Mouse (Mus musculus) embryonic facial prominence, embryonic 15.5 days (tissue): ENCODE measurements around the gene Fbxl20. TPM values are rescaled to one million over a fixed set of nuclear protein-coding genes. Genes with fewer than 3 reads are reported as not detected.

ENCODE experiments used
- ATAC-seq: fragments of 200-750 bp; cut with Nextera tagmentation; 2 replicates; pipeline ENCODE4 v1.8.0; 2017; ENCODE audit warnings: low read depth, moderate TSS enrichment; ENCODE audit not compliant: insufficient number of reproducible peaks, low FRiP score, low TSS enrichment
- H3K27ac ChIP-seq: fragments of 300-500 bp; sonication (generic); replicated peaks from 2 replicates; pipeline ENCODE4 v1.5.1; 2015; ENCODE audit warnings: mild to moderate bottlenecking, inconsistent platforms
- H3K27me3 ChIP-seq: fragments of 300-500 bp; sonication (generic); 2 replicates; pipeline ENCODE4 v1.6.1; 2015; ENCODE audit warnings: inconsistent platforms
- H3K36me3 ChIP-seq: fragments of 300-500 bp; sonication (generic); 2 replicates; pipeline ENCODE4 v1.6.1; 2015; ENCODE audit warnings: mild to moderate bottlenecking, inconsistent platforms
- H3K4me1 ChIP-seq: fragments of 300-500 bp; sonication (generic); 2 replicates; pipeline ENCODE4 v1.6.1; 2015; ENCODE audit warnings: inconsistent platforms
- H3K4me2 ChIP-seq: fragments of 300-500 bp; sonication (generic); replicated peaks from 2 replicates; pipeline ENCODE4 v1.6.1; 2015; ENCODE audit warnings: mild to moderate bottlenecking, inconsistent platforms
- H3K4me3 ChIP-seq: fragments of 300-500 bp; sonication (generic); replicated peaks from 2 replicates; pipeline ENCODE4 v1.5.1; 2015; ENCODE audit warnings: mild to moderate bottlenecking, inconsistent platforms
- H3K9ac ChIP-seq: fragments of 300-500 bp; sonication (generic); 2 replicates; pipeline ENCODE4 v1.6.1; 2015; ENCODE audit warnings: inconsistent platforms
- H3K9me3 ChIP-seq: fragments of 300-500 bp; sonication (generic); replicated peaks from 2 replicates; pipeline ENCODE4 v1.6.1; 2016; ENCODE audit warnings: inconsistent platforms
- WGBS: fragments of 180-500 bp; shearing (Covaris S2); methylation state at CpG from one replicate; pipeline ENCODE4 v1.1.7; 2015; 5-methylcytosine and 5-hydroxymethylcytosine counted together
- polyA plus RNA-seq: library from polyadenylated mRNA; unstranded; fragments of >200 nt; fragmentation: Nextera tagmentation; extraction: Ambion mirVana; gene quantifications from 2 replicates; pipeline ENCODE4 v1.2.1, GENCODE M21; 2015

Gene Fbxl20
- polyA plus RNA-seq, 1 experiment from 2014 or later, result 24.0 TPM

DNA sequence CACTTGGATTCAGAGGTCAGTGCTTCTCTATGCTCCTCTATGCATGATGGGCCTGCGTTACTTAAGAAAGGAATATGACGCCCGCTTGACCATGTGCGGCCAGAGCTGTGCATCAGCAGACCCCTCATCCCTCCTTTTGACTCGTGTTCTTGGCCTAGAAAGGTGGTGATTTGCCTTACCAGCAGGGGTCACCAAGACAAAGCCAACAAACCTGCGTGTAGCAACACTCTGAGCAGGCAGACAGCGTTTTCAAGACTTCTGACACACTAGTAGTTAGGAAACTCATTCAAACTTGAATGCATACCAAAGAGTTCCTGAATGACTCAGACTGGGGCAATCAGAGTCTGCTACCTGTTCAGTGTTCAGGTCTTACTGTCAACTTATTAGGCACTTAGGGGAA lies 63.6 kb downstream of the Fbxl20 start:
- peaks cover 43% of the 10 kb centered on the region for H3K36me3 ChIP-seq
- ATAC-seq, result no peak
- no peaks in the 10 kb centered on the region for H3K27me3 ChIP-seq
- no peak overlapping the region for H3K4me3 ChIP-seq
- WGBS, result 76% methylated on average over 7 of the region's 7 CpGs
- H3K4me2 ChIP-seq, result no peak overlapping the region
- no peak overlapping the region for H3K27ac ChIP-seq
- H3K9me3 ChIP-seq, result no peaks in the 10 kb centered on the region
- no peak overlapping the region for H3K9ac ChIP-seq
- H3K4me1 ChIP-seq, result peaks cover 5% of the 10 kb centered on the region; the same call in 1 of the 2 replicates

DNA sequence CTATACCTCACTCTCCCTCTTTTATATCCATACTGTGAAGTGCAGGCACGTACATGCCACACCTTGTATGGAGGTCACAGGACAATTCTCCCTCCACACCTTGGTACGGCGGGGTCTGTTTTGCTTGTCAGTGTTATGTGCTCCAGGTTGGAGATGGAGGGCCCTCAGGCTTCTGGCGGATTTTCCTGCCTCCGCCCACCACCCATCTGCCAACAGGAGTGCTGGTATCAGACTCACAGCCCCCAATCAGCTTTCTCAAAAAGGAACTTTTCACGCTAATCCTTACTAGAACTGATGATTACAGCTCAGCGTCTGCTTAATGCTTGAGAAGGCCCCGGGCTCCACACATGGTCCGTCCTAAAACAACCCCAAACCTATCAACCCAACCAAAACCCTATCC lies 64.1 kb downstream of the Fbxl20 start:
- ATAC-seq, result no peak
- H3K4me2 ChIP-seq, result no peak overlapping the region
- H3K27ac ChIP-seq, result no peak overlapping the region
- H3K27me3 ChIP-seq, result no peaks in the 10 kb centered on the region
- peaks cover 5% of the 10 kb centered on the region; the same call in 1 of the 2 replicates for H3K4me1 ChIP-seq
- 85% methylated on average over 9 of the region's 9 CpGs for WGBS
- H3K36me3 ChIP-seq, result peaks cover 39% of the 10 kb centered on the region
- H3K9me3 ChIP-seq, result no peaks in the 10 kb centered on the region
- no peak overlapping the region for H3K9ac ChIP-seq
- no peak overlapping the region for H3K4me3 ChIP-seq

DNA sequence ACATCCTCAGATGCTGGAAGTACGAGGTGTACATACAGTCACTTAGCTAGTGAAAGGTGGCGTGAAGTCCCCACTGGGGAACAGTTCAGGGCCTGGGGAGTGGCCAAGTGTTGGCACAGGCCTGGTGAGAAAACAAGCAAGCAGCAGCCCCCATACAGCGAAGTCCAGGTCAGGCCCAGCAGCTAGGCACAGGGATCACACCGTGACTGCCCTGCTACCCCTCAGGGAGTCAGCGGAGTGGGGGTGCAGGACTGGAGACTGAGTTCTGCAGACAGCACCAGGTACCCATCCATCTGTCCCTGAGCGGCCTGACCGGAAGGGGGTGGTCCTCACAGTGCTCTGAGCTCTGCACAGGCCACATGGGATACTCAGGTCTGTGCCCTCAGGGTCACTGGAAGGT lies 67.5 kb downstream of the Fbxl20 start:
- Histone ChIP-seq H3K4me1 (no peaks in the 10 kb centered on the region), H3K9ac (no peak overlapping the region), H3K27ac (no peak overlapping the region), H3K4me2 (no peak overlapping the region), H3K27me3 (no peaks in the 10 kb centered on the region), H3K4me3 (no peak overlapping the region), H3K36me3 (peaks cover 15% of the 10 kb centered on the region), H3K9me3 (no peaks in the 10 kb centered on the region)
- ATAC-seq, result no peak
- WGBS, result 88% methylated on average over 7 of the region's 7 CpGs

DNA sequence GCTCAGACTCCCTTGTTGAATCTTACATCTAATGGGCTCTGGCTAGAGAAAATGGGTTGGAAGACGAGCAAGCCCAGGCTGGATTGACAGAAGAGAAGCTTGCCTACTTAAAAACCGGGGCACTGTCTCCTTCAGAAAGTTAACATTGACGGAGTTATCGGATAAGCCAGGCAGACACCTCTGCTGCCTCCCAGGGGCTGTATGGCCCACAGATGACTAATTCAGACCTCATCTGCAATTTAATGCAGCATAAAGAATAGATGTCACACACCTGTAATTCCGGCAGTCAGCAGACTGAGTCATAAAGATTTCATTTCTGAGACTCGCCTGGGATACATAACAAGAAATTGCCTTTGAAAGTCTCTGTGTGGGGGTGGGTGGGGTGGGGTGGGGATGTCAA lies 69.8 kb downstream of the Fbxl20 start:
- Histone ChIP-seq H3K27me3 (no peaks in the 10 kb centered on the region), H3K27ac (no peak overlapping the region), H3K36me3 (peaks cover 9% of the 10 kb centered on the region), H3K4me2 (no peak overlapping the region), H3K9me3 (no peaks in the 10 kb centered on the region), H3K4me1 (peaks cover 2% of the 10 kb centered on the region; the same call in 1 of the 2 replicates), H3K9ac (no peak overlapping the region), H3K4me3 (no peak overlapping the region)
- 64% methylated on average over 6 of the region's 6 CpGs for WGBS
- ATAC-seq, result no peak

DNA sequence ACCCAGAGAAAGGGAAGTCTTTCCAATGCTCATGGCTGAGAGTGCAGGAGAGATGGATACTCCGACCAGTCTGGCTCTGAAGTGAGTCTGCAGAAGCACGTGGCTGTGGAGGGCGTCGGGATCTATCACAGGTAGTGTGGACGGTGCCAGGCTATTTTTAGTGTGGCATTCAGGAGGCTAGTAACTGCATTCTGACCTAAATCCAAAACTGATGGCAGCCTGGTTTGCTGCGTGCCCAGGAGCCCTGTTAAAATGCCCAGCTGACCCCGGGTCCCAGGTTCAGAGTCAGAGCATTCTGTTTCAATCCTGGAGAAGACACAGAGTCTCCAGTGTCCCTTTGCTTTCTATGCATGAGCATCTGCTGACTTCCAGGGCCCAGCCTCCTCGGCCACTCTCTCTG lies 73.1 kb downstream of the Fbxl20 start:
- Histone ChIP-seq H3K4me3 (no peak overlapping the region), H3K27ac (no peak overlapping the region), H3K4me2 (no peak overlapping the region), H3K27me3 (no peaks in the 10 kb centered on the region), H3K36me3 (no peaks in the 10 kb centered on the region), H3K9me3 (no peaks in the 10 kb centered on the region), H3K9ac (no peak overlapping the region), H3K4me1 (peaks cover 6% of the 10 kb centered on the region; the same call in 1 of the 2 replicates)
- no peak for ATAC-seq
- 75% methylated on average over 8 of the region's 8 CpGs for WGBS

DNA sequence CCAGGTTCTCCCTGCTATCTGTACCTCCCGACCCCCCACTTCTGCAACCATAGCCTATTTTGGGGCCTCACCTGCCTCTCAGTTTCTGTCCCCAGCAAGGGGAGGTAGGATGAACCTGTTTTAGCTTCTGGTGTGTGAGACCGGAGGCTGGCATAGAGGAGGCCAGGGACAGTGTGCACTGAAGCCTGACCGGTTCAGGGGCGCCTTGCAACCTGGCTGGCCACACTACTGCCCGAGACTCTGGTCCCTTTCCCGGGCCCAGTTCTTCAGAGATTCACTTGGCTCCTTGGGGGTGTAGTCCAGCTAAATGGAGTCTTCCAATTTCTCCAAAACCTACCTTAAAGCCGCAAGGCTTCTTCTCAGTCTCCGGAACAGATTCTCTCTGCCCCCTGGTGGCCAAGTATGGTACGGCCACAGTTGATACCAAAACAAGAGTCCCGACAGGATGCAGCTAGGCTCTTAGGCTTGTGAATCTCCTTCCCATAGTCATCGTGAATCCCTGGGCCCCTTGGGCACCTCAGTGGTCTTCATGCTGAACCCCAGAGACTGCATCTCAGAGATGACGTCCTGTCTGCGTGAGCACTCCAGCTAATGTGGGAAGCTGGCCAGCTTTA lies 74.9 kb downstream of the Fbxl20 start:
- no peak overlapping the region for H3K4me3 ChIP-seq
- H3K9me3 ChIP-seq, result no peaks in the 10 kb centered on the region
- H3K9ac ChIP-seq, result no peak overlapping the region
- H3K4me2 ChIP-seq, result no peak overlapping the region
- 19% methylated on average over 13 of the region's 13 CpGs for WGBS
- no peaks in the 10 kb centered on the region for H3K36me3 ChIP-seq
- H3K27me3 ChIP-seq, result no peaks in the 10 kb centered on the region
- ATAC-seq, result no peak
- H3K4me1 ChIP-seq, result peaks cover 6% of the 10 kb centered on the region; the same call in 1 of the 2 replicates
- no peak overlapping the region for H3K27ac ChIP-seq

DNA sequence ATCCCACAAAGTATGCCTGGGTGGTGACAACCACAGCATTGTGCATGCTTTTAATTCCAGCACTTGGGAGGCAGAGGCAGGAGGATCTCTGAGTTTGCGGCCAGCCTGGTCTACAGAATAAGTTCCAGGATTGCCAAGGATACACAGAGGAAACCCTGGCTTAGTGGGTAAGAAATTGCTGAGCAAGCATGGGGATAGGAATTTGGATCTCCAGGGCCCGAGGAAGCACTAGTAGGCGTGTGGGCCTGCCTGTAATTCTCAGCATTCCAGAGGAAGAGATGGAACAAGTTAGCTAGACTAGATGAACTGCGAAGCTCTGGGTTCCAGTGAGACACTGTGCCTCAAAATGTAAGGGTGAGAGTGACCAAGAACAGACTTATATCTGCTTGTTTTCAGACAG lies 76.8 kb downstream of the Fbxl20 start:
- Histone ChIP-seq H3K4me1 (peaks cover 6% of the 10 kb centered on the region; the same call in 1 of the 2 replicates), H3K27ac (no peak overlapping the region), H3K9me3 (no peaks in the 10 kb centered on the region), H3K4me3 (no peak overlapping the region), H3K27me3 (no peaks in the 10 kb centered on the region), H3K4me2 (no peak overlapping the region), H3K36me3 (no peaks in the 10 kb centered on the region), H3K9ac (no peak overlapping the region)
- ATAC-seq, result no peak
- 81% methylated on average over 4 of the region's 4 CpGs for WGBS

DNA sequence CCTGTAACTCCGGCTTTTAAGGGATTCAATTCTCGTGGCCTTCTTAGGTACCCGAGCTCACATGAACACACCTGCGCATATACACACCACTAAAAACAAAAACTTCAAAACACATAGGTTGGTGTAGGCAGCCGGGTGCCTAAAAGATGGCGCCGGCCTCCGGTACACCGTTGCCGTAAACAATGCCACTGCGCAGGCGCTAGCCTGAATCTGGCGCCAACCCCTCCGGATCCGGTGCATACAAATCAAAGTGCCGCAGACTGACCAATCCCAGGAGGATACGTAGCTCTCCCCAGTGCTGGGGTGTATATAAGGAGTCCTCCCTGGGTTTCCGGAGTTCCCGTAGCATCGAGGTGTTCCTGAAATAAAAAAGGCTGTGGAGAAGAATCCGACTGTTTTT lies 82.9 kb downstream of the Fbxl20 start:
- Histone ChIP-seq H3K27ac (no peak overlapping the region), H3K4me1 (no peaks in the 10 kb centered on the region), H3K36me3 (no peaks in the 10 kb centered on the region), H3K9ac (no peak overlapping the region), H3K4me2 (no peak overlapping the region), H3K27me3 (no peaks in the 10 kb centered on the region), H3K9me3 (no peaks in the 10 kb centered on the region), H3K4me3 (no peak overlapping the region)
- ATAC-seq, result no peak
- WGBS, result 94% methylated on average over 21 of the region's 21 CpGs

DNA sequence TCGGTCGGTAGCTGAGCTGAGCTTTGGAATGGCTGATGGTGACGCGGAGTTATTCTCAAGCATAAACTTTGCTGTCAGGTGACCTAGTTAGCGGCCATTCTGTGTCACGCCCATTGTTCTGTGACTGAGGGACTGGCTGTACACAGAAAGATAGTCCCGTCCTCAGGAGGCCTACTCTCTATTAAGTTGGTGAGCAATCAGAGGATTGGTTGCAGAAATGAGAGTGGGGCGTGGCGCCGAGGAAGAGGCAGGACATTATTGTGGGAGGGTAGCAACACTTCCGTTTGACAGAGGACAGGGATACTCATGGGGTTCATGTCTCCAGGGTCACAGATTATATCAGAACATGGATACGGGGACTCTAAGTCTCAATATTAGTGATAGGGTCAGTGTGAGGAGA lies 84.0 kb downstream of the Fbxl20 start:
- Histone ChIP-seq H3K4me1 (no peaks in the 10 kb centered on the region), H3K36me3 (no peaks in the 10 kb centered on the region), H3K9me3 (no peaks in the 10 kb centered on the region), H3K4me3 (no peak overlapping the region), H3K9ac (no peak overlapping the region), H3K27me3 (no peaks in the 10 kb centered on the region), H3K27ac (no peak overlapping the region), H3K4me2 (no peak overlapping the region)
- no peak for ATAC-seq
- WGBS, result 93% methylated on average over 12 of the region's 12 CpGs

DNA sequence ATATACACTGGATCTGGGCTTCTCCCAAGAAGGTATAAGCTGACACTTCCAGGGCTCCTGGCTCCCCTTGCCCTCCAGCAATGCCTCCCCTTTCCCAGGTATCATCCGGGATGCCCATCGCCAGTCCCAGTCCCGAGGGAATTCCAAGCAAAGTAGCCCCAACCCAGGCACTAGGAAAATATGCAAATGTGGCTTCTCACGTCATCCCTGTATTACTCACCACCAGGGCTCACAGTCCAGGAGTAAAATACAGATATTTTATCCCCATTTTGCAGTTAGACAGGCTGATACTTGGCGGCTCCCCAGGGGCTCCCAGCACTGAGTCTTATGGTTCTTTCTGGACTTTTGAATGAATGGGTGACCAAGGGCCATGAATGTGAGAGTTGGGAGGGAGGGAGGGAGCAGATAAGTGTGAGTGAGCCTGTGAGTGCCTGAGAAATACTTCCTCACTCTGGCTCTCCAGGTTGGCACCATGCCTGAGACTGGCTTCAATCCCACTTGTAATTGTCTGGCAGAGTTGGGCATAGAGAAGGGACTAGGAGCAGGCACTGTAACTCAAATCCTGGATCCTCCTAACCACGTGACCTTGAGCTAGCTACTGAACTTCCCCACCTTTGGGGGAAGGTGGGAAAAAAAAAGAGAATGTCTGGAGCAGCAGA lies 88.2 kb downstream of the Fbxl20 start:
- Histone ChIP-seq H3K4me3 (no peak overlapping the region), H3K4me2 (no peak overlapping the region), H3K27ac (no peak overlapping the region), H3K4me1 (peaks cover 5% of the 10 kb centered on the region; the same call in 1 of the 2 replicates), H3K27me3 (no peaks in the 10 kb centered on the region), H3K9me3 (no peaks in the 10 kb centered on the region), H3K9ac (no peak overlapping the region), H3K36me3 (no peaks in the 10 kb centered on the region)
- 60% methylated on average over 6 of the region's 6 CpGs for WGBS
- ATAC-seq, result no peak

DNA sequence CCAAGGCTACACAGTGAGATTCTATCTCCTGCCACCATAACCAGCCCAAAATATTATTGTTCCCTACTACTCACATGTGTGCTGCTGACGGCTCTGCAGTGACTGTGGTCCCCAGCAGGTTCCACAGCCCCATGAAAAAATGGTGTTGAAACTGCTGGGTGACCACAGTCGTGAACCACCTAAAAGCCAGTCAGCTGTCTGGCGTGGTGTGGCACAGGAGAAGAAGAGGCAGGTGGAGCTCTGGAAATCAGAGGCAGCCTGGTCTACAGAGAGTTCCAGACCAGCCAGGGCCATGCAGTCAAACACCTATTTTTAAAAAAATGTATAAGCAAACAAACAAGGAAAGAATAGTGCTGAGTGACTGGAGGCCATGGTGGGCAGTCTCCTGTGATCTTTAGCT lies 88.8 kb downstream of the Fbxl20 start:
- H3K4me1 ChIP-seq, result peaks cover 5% of the 10 kb centered on the region; the same call in 1 of the 2 replicates
- 70% methylated on average over 3 of the region's 3 CpGs for whole genome bisulfite sequencing

More for the DNA sequence above, 88.8 kb downstream of the Fbxl20 start:
- Histone ChIP-seq H3K9me3 (no peaks in the 10 kb centered on the region), H3K4me3 (no peak overlapping the region), H3K27me3 (0 out of 2 replicates have a peak, but pooled peaks cover 3% of the 10 kb centered on the region), H3K4me2 (no peak overlapping the region), H3K27ac (no peak overlapping the region), H3K36me3 (no peaks in the 10 kb centered on the region), H3K9ac (no peak overlapping the region)
- ATAC-seq, result no peak
